Mouse (Mus musculus) limb, embryonic 15.5 days (tissue): ENCODE results near the gene Ush1c. TPM values are rescaled to one million over a fixed set of nuclear protein-coding genes. Genes with fewer than 3 reads are reported as not detected.
A peak's percentile ranks its signal among the peaks of the same experiment; 100 is the strongest.

Experiments used
- ATAC-seq: fragments of 200-750 bp; cut with Nextera tagmentation; 2 replicates; pipeline ENCODE4 v1.8.0; 2017; ENCODE audit warnings: low read depth, moderate TSS enrichment; ENCODE audit not compliant: insufficient number of reproducible peaks, low FRiP score, low TSS enrichment
- H3K27ac ChIP-seq: fragments of 300-500 bp; sonication (generic); 2 replicates; pipeline ENCODE4 v1.5.1; 2015; ENCODE audit warnings: moderate library complexity, mild to moderate bottlenecking, inconsistent platforms
- H3K27me3 ChIP-seq: fragments of 300-500 bp; sonication (generic); 2 replicates; pipeline ENCODE4 v1.6.1; 2015; ENCODE audit warnings: inconsistent platforms
- H3K36me3 ChIP-seq: fragments of 300-500 bp; sonication (generic); 2 replicates; pipeline ENCODE4 v1.6.1; 2015; ENCODE audit warnings: inconsistent platforms
- H3K4me1 ChIP-seq: fragments of 300-500 bp; sonication (generic); 2 replicates; pipeline ENCODE4 v1.6.1; 2015; ENCODE audit warnings: inconsistent platforms
- H3K4me2 ChIP-seq: fragments of 300-500 bp; sonication (generic); 2 replicates; pipeline ENCODE4 v1.6.1; 2015; ENCODE audit warnings: mild to moderate bottlenecking, inconsistent platforms
- H3K4me3 ChIP-seq: fragments of 300-500 bp; sonication (generic); 2 replicates; pipeline ENCODE4 v1.5.1; 2015; ENCODE audit warnings: mild to moderate bottlenecking, inconsistent platforms
- H3K9ac ChIP-seq: fragments of 300-500 bp; sonication (generic); 2 replicates; pipeline ENCODE4 v1.6.1; 2015; ENCODE audit warnings: inconsistent platforms
- H3K9me3 ChIP-seq: fragments of 300-500 bp; sonication (generic); 2 replicates; pipeline ENCODE4 v1.6.1; 2016; ENCODE audit warnings: inconsistent platforms
- WGBS: fragments of 180-500 bp; shearing (Covaris S2); methylation state at CpG from one replicate; pipeline ENCODE4 v1.1.7; 2015; 5-methylcytosine and 5-hydroxymethylcytosine counted together
- polyA plus RNA-seq: library from polyadenylated mRNA; unstranded; fragments of >200 nt; fragmentation: Nextera tagmentation; extraction: Ambion mirVana; gene quantifications from 2 replicates; pipeline ENCODE4 v1.2.1, GENCODE M21; 2015

Gene Ush1c
- polyA plus RNA-seq, 1 experiment from 2014 or later = 0.17 TPM

DNA sequence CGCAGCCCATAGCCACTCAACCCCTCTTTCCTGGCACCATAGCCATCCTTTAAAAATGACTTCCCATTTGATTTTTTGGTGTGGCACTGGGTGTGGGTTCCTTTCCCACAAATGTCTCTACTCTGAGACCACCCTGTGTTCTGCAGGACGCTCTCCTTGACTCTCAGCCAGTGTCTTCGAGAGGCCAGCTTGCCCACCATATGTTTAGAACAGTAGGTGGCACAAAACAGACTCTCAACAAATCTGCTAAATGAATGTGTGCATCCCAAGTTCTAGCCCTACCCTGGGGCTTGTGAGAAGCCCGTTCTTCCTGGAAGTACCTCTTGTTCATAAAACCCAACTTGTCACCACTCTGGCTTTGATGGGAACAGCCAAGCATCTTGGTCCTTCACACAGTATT, 1.8 kb upstream of the Ush1c start:
- no peaks in the 10 kb centered on the region for H3K36me3 ChIP-seq
- H3K27ac ChIP-seq = no peak overlapping the region
- no peak overlapping the region for H3K4me2 ChIP-seq
- H3K9me3 ChIP-seq = no peaks in the 10 kb centered on the region
- no peak overlapping the region for H3K9ac ChIP-seq
- no peaks in the 10 kb centered on the region for H3K27me3 ChIP-seq
- H3K4me3 ChIP-seq = no peak overlapping the region
- 87% methylated on average over 4 of the region's 4 CpGs for WGBS
- H3K4me1 ChIP-seq = peaks cover 9% of the 10 kb centered on the region
- no peak for ATAC-seq

DNA sequence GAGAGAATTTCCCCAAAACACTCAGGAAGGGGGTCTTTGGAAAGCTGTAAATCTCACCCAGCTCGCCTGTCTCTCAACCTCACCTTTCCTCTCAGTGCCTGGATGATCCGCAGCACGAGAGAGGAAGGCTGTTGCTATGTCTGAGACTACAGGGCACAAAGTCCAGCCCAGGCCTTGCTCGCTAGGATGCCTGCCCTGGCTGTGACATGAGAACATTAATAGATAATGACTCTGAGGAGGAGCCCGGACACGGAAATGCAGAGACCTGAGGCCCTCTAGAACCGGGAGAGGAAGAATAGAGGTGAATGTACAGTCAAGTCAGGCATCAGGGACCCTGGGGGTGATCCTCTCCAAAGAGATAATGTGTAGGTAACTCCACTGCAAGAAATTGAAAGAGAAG, 1.1 kb downstream of the Ush1c start:
- Histone ChIP-seq H3K27me3 (no peaks in the 10 kb centered on the region), H3K9ac (no peak overlapping the region), H3K9me3 (no peaks in the 10 kb centered on the region), H3K4me1 (peaks cover 9% of the 10 kb centered on the region), H3K36me3 (no peaks in the 10 kb centered on the region), H3K27ac (no peak overlapping the region), H3K4me3 (no peak overlapping the region), H3K4me2 (no peak overlapping the region)
- 56% methylated on average over 7 of the region's 7 CpGs for whole genome bisulfite sequencing
- ATAC-seq = no peak

DNA sequence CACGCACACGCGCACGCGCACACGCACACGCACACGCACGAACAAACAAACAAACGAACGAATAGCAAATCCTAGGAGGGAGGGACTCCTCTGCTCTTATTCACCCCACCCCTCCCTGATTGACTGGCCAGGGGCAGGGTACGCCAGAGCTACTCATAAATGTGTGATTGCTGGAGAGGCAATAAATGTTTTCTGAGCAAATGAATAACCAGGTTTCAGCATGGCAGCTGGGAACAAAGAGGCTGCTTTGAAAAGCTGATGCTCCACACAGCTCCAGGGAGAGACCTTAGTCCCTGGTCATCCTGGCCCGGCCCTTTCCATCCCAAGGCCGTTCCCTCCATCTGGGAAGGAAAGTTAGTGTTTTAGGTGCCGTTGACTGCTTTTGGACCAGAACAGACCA, 1.9 kb downstream of the Ush1c start:
- H3K4me3 ChIP-seq = no peak overlapping the region
- H3K4me2 ChIP-seq = no peak overlapping the region
- ATAC-seq = no peak
- no peak overlapping the region for H3K27ac ChIP-seq
- H3K27me3 ChIP-seq = no peaks in the 10 kb centered on the region
- no peaks in the 10 kb centered on the region for H3K36me3 ChIP-seq
- 79% methylated on average over 15 of the region's 15 CpGs for WGBS
- H3K9me3 ChIP-seq = no peaks in the 10 kb centered on the region
- peaks cover 9% of the 10 kb centered on the region for H3K4me1 ChIP-seq
- no peak overlapping the region for H3K9ac ChIP-seq

DNA sequence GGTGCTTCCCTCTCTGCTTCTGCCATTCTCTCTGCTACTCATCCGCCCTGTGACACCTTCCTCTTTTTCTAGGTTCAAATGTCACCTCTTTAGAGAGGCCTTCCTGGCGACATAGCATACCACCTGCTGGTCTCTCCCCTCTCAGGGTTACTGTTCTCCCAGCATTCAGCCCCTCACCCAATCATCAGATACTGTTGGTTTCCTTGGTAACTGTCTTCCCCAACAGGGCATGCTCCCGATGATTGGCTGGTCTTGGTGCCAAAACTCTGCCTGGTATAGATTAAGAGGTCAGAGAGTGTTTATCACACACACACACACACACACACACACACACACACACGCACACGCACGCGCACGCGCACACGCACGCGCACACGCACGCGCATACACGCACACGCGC, 2.4 kb downstream of the Ush1c start:
- no peak for ATAC-seq
- 73% methylated on average over 18 of the region's 18 CpGs for WGBS
- H3K27ac ChIP-seq = no peak overlapping the region
- H3K27me3 ChIP-seq = no peaks in the 10 kb centered on the region
- H3K4me3 ChIP-seq = no peak overlapping the region
- H3K9ac ChIP-seq = no peak overlapping the region
- peaks cover 9% of the 10 kb centered on the region for H3K4me1 ChIP-seq
- H3K9me3 ChIP-seq = no peaks in the 10 kb centered on the region
- no peaks in the 10 kb centered on the region for H3K36me3 ChIP-seq
- no peak overlapping the region for H3K4me2 ChIP-seq

DNA sequence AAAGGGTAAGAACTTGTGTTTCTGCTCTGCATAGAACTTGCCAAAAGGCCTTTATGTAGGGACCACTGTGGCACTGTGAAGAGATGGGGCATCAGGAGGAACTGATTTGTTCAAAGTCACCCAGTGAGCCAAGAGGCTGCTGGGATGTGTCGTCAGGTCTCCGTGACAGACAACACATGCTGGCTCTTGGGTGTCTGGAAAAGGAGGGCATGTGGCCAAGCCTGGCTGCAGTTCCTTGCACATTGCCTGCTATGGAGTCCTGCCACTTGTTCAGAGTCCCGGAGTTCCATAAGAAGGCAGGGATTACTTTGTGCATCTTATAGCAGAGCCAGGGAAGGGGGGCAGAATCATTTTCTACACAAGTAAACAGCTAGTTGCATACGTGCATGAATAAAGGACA, 11.4 kb downstream of the Ush1c start:
- H3K27me3 ChIP-seq = no peaks in the 10 kb centered on the region
- H3K27ac ChIP-seq = no peak overlapping the region
- H3K9ac ChIP-seq = no peak overlapping the region
- H3K4me1 ChIP-seq = no peaks in the 10 kb centered on the region
- H3K4me3 ChIP-seq = no peak overlapping the region
- WGBS = 50% methylated on average over 4 of the region's 4 CpGs
- H3K36me3 ChIP-seq = no peaks in the 10 kb centered on the region
- H3K4me2 ChIP-seq = no peak overlapping the region
- no peaks in the 10 kb centered on the region for H3K9me3 ChIP-seq
- no peak for ATAC-seq

DNA sequence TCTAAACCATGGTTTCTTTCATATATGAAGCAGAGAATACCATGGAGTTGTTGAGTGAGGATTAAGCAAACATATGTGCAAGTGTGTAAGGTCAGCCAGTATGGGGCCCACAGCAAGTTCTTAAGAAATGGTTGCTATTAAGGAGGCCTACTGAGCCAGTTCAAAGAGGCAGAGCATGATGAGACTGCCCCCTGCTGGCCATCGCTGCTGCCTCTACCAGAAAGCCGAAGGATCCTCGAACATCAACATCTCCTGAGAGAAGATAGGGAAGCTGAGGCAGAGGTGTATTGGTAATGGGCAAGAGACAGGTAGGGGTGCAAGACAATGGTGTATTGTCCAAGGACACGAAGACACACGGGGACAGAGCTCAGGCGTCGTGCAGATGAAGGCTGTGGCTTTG, 12.1 kb downstream of the Ush1c start:
- H3K4me3 ChIP-seq = no peak overlapping the region
- 32% methylated on average over 7 of the region's 7 CpGs for WGBS
- no peaks in the 10 kb centered on the region for H3K27me3 ChIP-seq
- no peak overlapping the region for H3K27ac ChIP-seq
- no peaks in the 10 kb centered on the region for H3K36me3 ChIP-seq
- ATAC-seq = no peak
- H3K9ac ChIP-seq = no peak overlapping the region
- no peak overlapping the region for H3K4me2 ChIP-seq
- H3K9me3 ChIP-seq = no peaks in the 10 kb centered on the region
- no peaks in the 10 kb centered on the region for H3K4me1 ChIP-seq

DNA sequence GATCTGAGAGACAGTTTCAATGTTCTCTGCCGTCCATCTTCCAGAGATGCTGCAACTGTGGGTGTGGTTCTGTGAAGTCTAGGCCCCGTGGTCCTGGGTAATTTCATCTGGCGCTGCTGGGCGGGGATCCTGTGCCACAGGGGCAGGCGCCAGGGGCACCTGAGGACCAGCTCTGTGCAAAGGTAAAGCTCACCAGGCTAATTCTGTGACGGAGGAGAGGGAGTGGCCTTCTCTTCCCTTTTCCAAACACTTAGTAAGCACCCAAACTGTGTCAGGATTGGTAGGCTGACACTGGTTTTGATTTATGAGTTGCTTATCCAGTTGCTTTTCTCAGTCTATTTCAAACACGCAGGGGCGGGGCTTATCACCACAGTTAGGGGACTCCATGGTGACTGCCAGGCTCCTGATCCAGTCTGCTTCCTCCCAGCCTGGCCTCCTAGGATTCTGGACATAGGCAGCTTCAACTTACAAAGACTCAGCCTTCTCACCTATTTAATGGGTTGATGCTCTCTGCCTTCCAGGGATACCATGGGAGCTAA, 17.6 kb downstream of the Ush1c start:
- H3K9ac ChIP-seq = no peak overlapping the region
- H3K4me1 ChIP-seq = no peaks in the 10 kb centered on the region
- H3K27me3 ChIP-seq = 0 out of 2 replicates have a peak, but pooled peaks cover 8% of the 10 kb centered on the region
- no peaks in the 10 kb centered on the region for H3K36me3 ChIP-seq
- no peak overlapping the region for H3K27ac ChIP-seq
- no peaks in the 10 kb centered on the region for H3K9me3 ChIP-seq
- no peak overlapping the region for H3K4me2 ChIP-seq
- no peak for ATAC-seq
- no peak overlapping the region for H3K4me3 ChIP-seq
- WGBS = 57% methylated on average over 8 of the region's 8 CpGs

DNA sequence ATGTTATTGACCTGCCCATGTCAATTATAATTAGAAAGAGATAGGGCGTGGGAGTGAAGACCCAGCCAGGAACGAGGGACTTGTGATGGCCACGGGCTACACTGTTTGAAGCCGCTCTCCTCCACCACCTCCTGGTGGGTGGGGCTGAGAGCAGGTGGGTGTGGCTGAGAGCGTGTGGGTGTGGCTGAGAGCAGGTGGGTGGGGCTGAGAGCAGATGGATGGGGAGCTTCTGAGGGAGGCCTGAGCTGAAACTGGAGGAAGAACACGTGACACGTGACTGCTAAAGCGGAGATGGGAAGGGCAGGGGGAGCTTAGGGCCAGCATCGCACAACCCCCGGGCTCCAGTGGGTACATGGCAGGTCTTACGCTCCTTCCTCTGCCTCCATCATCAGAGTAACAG, 19.9 kb downstream of the Ush1c start:
- Histone ChIP-seq H3K9ac (no peak overlapping the region), H3K9me3 (no peaks in the 10 kb centered on the region), H3K4me3 (no peak overlapping the region), H3K27ac (no peak overlapping the region), H3K27me3 (0 out of 2 replicates have a peak, but pooled peaks cover 8% of the 10 kb centered on the region), H3K4me2 (no peak overlapping the region), H3K36me3 (no peaks in the 10 kb centered on the region), H3K4me1 (no peaks in the 10 kb centered on the region)
- WGBS = 11% methylated on average over 11 of the region's 11 CpGs
- peak; percentile 48; the same call in 1 of the 2 replicates for ATAC-seq

DNA sequence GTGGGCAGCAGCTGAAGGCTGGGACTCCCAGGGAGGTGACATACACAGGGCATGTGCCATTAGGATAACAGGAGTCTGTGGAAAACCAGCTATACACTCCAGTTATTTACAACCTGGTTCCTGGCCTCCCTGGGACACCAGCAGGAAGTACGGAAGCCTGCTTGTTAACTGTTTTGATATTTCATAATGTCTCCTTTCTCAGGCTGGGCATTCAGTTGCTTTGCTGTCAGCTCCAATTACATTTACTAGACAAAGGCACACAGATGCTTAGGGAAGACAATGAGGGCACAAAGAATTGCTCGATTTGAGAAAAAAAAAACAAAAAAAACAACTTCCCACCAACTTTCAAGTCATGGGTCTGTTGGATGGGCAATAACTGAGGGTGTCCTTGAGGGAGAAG, 21.8 kb downstream of the Ush1c start:
- H3K4me1 ChIP-seq = no peaks in the 10 kb centered on the region
- WGBS = 56% methylated on average over 2 of the region's 2 CpGs
- no peak for ATAC-seq
- no peaks in the 10 kb centered on the region for H3K9me3 ChIP-seq
- H3K36me3 ChIP-seq = no peaks in the 10 kb centered on the region
- H3K4me2 ChIP-seq = no peak overlapping the region
- 0 out of 2 replicates have a peak, but pooled peaks cover 8% of the 10 kb centered on the region for H3K27me3 ChIP-seq
- H3K9ac ChIP-seq = no peak overlapping the region
- H3K4me3 ChIP-seq = no peak overlapping the region
- no peak overlapping the region for H3K27ac ChIP-seq

DNA sequence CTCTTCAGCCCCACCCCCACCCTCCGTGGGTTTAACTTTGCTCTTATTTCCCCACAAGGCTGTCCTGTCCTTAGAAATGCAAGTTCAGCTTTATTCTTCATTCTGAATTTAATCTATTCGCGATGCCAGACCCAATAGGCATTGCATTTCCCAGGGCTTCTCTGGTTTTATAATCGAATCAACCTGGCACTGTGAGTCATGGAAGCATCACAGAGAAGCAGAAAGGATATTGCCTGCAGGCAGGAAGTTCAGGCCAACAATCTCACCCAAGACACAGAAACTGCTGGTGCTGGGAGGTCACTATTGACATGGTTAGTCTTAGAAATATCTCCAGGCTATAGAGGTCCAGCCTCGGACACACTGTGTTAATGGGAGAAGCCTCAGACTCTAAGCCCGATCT, 28.0 kb downstream of the Ush1c start:
- H3K9me3 ChIP-seq = no peaks in the 10 kb centered on the region
- no peaks in the 10 kb centered on the region for H3K27me3 ChIP-seq
- no peak overlapping the region for H3K4me2 ChIP-seq
- no peak for ATAC-seq
- WGBS = 83% methylated on average over 6 of the region's 6 CpGs
- no peak overlapping the region for H3K9ac ChIP-seq
- no peak overlapping the region for H3K4me3 ChIP-seq
- H3K27ac ChIP-seq = no peak overlapping the region
- H3K4me1 ChIP-seq = no peaks in the 10 kb centered on the region
- no peaks in the 10 kb centered on the region for H3K36me3 ChIP-seq

DNA sequence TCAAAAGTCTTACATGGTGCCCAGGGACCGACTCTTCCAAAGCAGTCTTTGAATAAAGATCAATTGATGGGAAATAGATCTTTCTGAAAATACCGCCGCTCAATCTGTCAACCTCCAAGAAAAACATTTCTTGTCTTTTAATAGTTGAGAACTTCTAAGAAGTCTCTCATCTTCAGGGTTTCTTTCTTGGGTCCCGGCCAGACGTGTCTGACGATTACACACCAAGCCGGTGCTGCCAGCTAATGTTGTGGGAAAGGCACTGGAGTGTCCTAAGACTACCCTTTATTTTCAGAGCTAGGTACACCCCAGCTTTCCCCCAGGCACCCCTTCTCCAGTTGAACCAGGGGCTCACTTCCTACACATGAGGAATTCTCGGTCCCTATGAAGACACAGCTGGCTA, 30.2 kb downstream of the Ush1c start:
- 88% methylated on average over 8 of the region's 8 CpGs for WGBS
- Histone ChIP-seq H3K4me2 (no peak overlapping the region), H3K4me3 (no peak overlapping the region), H3K4me1 (no peaks in the 10 kb centered on the region), H3K36me3 (no peaks in the 10 kb centered on the region), H3K9ac (no peak overlapping the region), H3K9me3 (no peaks in the 10 kb centered on the region), H3K27ac (no peak overlapping the region), H3K27me3 (no peaks in the 10 kb centered on the region)
- ATAC-seq = no peak

DNA sequence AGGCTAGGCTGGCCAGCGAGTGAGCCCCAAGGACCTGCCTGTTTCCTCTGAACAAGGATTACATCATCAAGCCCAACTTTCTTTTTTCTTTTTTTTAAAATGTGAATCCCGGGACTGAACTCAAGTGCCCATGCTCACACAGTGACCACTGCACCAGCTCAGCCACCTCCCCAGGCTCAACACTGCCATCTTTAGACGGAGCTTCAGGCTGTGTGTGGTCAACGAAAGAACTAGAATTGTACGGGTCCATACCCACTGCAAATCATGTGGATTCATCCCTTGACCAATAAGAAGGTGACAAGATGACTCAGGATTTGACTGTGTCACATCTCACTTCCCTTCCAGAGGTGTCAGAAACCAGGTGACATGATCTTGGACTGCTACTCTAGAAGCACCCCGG, 33.5 kb downstream of the Ush1c start:
- WGBS = 76% methylated on average over 6 of the region's 6 CpGs
- no peaks in the 10 kb centered on the region for H3K9me3 ChIP-seq
- no peak overlapping the region for H3K4me3 ChIP-seq

DNA sequence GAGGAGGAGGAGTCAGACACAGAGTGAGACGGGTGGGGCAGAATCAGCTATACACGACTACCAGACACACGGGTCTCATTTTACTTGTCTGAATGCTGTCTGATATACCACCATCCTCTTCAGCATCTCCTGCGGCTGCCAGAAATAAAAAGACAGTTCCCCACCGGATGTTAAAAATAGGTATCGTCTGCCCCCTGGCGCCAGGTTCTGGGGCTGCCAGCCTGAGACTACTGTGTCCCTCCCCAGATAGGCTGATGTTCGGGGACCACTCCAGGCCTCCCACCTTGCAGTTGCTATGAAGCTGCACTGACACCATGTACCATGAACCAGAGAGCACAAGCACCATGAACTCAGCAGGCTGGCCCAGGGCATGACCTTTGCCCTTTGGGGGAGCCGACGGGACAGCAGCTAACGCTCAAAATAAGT, 34.2 kb downstream of the Ush1c start:
- ATAC-seq = no peak
- WGBS = 42% methylated on average over 11 of the region's 11 CpGs
- no peaks in the 10 kb centered on the region for H3K36me3 ChIP-seq
- no peak overlapping the region for H3K4me3 ChIP-seq
- H3K4me1 ChIP-seq = no peaks in the 10 kb centered on the region; the same call in 1 of the 2 replicates
- no peak overlapping the region for H3K27ac ChIP-seq
- H3K4me2 ChIP-seq = no peak overlapping the region
- no peaks in the 10 kb centered on the region for H3K27me3 ChIP-seq
- H3K9me3 ChIP-seq = no peaks in the 10 kb centered on the region
- H3K9ac ChIP-seq = no peak overlapping the region

More for the DNA sequence above, 33.5 kb downstream of the Ush1c start:
- H3K36me3 ChIP-seq = no peaks in the 10 kb centered on the region
- no peak overlapping the region for H3K4me2 ChIP-seq
- no peaks in the 10 kb centered on the region; the same call in 1 of the 2 replicates for H3K4me1 ChIP-seq
- H3K27me3 ChIP-seq = no peaks in the 10 kb centered on the region
- H3K9ac ChIP-seq = no peak overlapping the region
- ATAC-seq = no peak
- H3K27ac ChIP-seq = no peak overlapping the region
